Mouse (Mus musculus) left cerebral cortex, adult 6 months (tissue): ENCODE measurements around the gene Cd247. TPM values are rescaled to one million over a fixed set of nuclear protein-coding genes. Genes with fewer than 3 reads are reported as not detected.

ENCODE experiments used
- long read RNA-seq, 2 experiments: library from polyadenylated mRNA; unstranded; transcript quantifications; one replicate each; pipeline ENCODE4 v2.0.0; 2019 to 2020
- polyA plus RNA-seq: library from polyadenylated mRNA; unstranded; fragments of <200 nt; fragmentation: Nextera tagmentation; gene quantifications from 2 replicates; pipeline ENCODE4 v1.2.3, GENCODE M21; 2021

The Cd247 gene
- polyA plus RNA-seq: not detected in 2 replicates
- long read RNA-seq, experiment 1: 0 reads
- long read RNA-seq, experiment 2: 0 reads

DNA sequence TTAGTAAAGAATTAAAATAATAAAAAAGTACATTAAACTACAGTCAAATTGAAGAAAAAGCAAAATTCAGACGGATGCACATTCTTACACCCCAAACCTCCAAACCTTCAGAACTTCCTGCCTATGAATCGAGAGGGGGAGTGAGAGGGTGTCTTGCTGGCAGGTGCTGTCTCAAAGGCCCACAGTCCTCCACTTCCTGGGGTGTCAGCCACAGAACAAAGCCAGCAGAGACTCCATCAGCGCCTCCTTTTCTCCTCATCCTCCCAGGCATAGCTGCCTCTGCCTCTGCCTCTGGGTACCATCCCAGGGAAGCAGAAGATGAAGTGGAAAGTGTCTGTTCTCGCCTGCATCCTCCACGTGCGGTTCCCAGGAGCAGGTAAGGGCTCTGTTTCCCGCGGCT is at the start of gene Cd247:
Gene Cd247 (plus strand): TSS at position 171 of the 400 bp plus-strand sequence.

DNA sequence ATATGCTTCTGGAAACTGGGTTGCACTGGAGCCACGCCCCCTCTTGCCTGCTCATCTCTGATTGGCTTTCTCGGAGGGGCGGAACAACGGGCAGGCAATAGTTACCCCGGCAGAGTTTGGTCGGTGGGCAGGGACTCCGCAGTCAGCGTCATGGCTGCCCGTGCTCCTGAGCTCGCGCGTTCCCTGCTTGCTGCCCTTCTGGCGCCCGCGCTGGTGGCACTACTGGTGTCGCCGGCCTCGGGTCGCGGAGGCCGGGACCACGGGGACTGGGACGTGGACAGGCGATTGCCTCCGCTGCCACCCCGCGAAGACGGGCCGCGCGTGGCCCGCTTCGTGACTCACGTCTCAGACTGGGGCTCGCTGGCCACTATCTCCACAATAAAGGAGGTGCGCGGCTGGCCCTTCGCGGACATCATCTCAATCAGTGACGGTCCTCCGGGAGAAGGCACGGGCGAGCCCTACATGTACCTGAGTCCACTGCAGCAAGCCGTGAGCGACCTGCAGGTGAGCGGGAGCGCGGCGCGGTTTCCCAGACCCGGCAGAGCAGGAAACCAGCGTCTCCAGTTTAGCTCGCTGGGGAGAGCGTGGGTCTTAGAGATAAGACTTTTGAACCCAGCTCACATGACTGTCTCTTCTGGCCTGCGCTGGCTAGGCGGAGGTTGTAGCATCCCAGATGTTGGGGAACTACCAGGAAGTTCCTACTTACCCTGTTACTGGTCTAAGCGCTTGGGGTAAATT is 24.7 kb upstream of the Cd247 start, which contains the start of gene Creg1:
Gene Creg1 (plus strand): TSS at position 112 of the 738 bp plus-strand sequence.

Other genes starting within 250 kb of the Cd247 start
- 16.0 and 20.8 TPM in 2 replicates for gene Mpzl1, start 154.1 kb upstream of the Cd247 start, polyA plus RNA-seq
- 2.5 and 3.5 TPM in 2 replicates for gene Rcsd1, start 78.9 kb upstream of the Cd247 start, polyA plus RNA-seq
- 36.9 and 46.9 TPM in 2 replicates for gene Creg1, start 24.9 kb upstream of the Cd247 start, polyA plus RNA-seq
- 7.6 and 8.0 TPM in 2 replicates for gene Pou2f1, start 214.0 kb downstream of the Cd247 start, polyA plus RNA-seq